ENCODE assay signal across 12 mouse cellular contexts in genomic region chr3:95999308-96000079, GRCm38 (mm10). TPM values are rescaled to one million over a fixed set of nuclear protein-coding genes. Genes with fewer than 3 reads are reported as not detected.
DNase-seq lines count a peak whose midpoint lies in the region; ATAC-seq and TF ChIP-seq lines count a peak whose summit lies in the region.
"Had no signal": no experiment of that assay in that cellular context is flagged by ENCODE, and none has a peak within 500 bp of the region (broad histone marks: within the 10 kb centered on the region; RNA-seq: fewer than 3 reads in every experiment).

No protein-coding gene starts in this region.

- H3ac ChIP-seq in myocyte (ENCODE audit: control insufficient read depth, insufficient read length): no peak overlapping the region

- TF ChIP-seq POLR2A in myocyte (IDR thresholded peaks at IDR 0.05; ENCODE audit: insufficient read length, low read depth): no peak

- no peaks in the 10 kb centered on the region for H3K27me3 ChIP-seq in heart, embryonic 12.5 days (replicated peaks)
- H3K27me3 ChIP-seq in neural tube, embryonic 13.5 days: no peaks in the 10 kb centered on the region
- H3K27me3 ChIP-seq in myocyte (ENCODE audit: control insufficient read depth, insufficient read depth, insufficient read length): no peaks in the 10 kb centered on the region
- H3K27me3 ChIP-seq: forebrain, embryonic 13.5 days; midbrain, embryonic 13.5 days; Patski had no signal

- H3K27ac ChIP-seq in heart, embryonic 12.5 days (ENCODE audit: poor library complexity, severe bottlenecking): peak overlapping the region; percentile 60
- no peak overlapping the region for H3K27ac ChIP-seq in neural tube, embryonic 13.5 days (replicated peaks)
- H3K27ac ChIP-seq: forebrain, embryonic 13.5 days; midbrain, embryonic 13.5 days had no signal

- peak overlapping the region; percentile 9; the same call in 1 of the 2 replicates for H3K9ac ChIP-seq in heart, embryonic 12.5 days
- 0 out of 2 replicates have a peak overlapping the region, but pooled peaks have one; percentile 5 for H3K9ac ChIP-seq in neural tube, embryonic 13.5 days

- H3K4me3 ChIP-seq in heart, embryonic 12.5 days: no peak overlapping the region
- no peak overlapping the region for H3K4me3 ChIP-seq in neural tube, embryonic 13.5 days
- H3K4me3 ChIP-seq in myocyte: no peak overlapping the region
- H3K4me3 ChIP-seq: forebrain, embryonic 13.5 days; midbrain, embryonic 13.5 days had no signal

- H3K9me3 ChIP-seq in heart, embryonic 12.5 days (replicated peaks): no peaks in the 10 kb centered on the region
- H3K9me3 ChIP-seq in neural tube, embryonic 13.5 days: no peaks in the 10 kb centered on the region
- H3K9me3 ChIP-seq: forebrain, embryonic 13.5 days; midbrain, embryonic 13.5 days had no signal

- WGBS in heart, embryonic 12.5 days: 77% methylated on average over 12 of the region's 12 CpGs
- 88% methylated on average over 12 of the region's 12 CpGs for WGBS in neural tube, embryonic 13.5 days

- no peak overlapping the region for H3K4me2 ChIP-seq in heart, embryonic 12.5 days
- H3K4me2 ChIP-seq in neural tube, embryonic 13.5 days: no peak overlapping the region
- H3K4me2 ChIP-seq in myocyte (ENCODE audit: low read depth): peak overlapping the region; percentile 72
- H3K4me2 ChIP-seq: forebrain, embryonic 13.5 days; midbrain, embryonic 13.5 days had no signal

- peaks cover 39% of the 10 kb centered on the region for H3K4me1 ChIP-seq in heart, embryonic 12.5 days (replicated peaks)
- H3K4me1 ChIP-seq in neural tube, embryonic 13.5 days (replicated peaks): peaks cover 31% of the 10 kb centered on the region

- no peak for DNase-seq in heart, adult 9 months (ENCODE audit: low spot score in 2 of 2)
- no peak for DNase-seq in neural tube, embryonic 10.5 days (ENCODE audit: extremely low spot score, low spot score)
- DNase-seq in right cerebral cortex, postnatal 25 days: no peak
- DNase-seq: gastrocnemius, postnatal 10 days had no signal

- no peak for ATAC-seq in heart, embryonic 12.5 days (ENCODE audit: insufficient number of reproducible peaks, low FRiP score)
- ATAC-seq in neural tube, embryonic 13.5 days (ENCODE audit: low read depth): no peak
- peak; percentile 88 for ATAC-seq in erythroid progenitor cell, adult 5-6 weeks (replicated peaks; ENCODE audit: low FRiP score, poor library complexity, severe bottlenecking)
- no peak for ATAC-seq in inflammation-experienced regulatory T-cells, adult 6 months
- ATAC-seq: forebrain, embryonic 13.5 days; midbrain, embryonic 13.5 days; Patski had no signal

- H3K36me3 ChIP-seq in heart, embryonic 12.5 days: no peaks in the 10 kb centered on the region
- peaks cover 9% of the 10 kb centered on the region; the same call in 1 of the 2 replicates for H3K36me3 ChIP-seq in neural tube, embryonic 13.5 days
- H3K36me3 ChIP-seq in myocyte (ENCODE audit: control insufficient read depth, insufficient read depth): no peaks in the 10 kb centered on the region

- H3K79me2 ChIP-seq in myocyte (ENCODE audit: control insufficient read depth, insufficient read depth): peaks cover 5% of the 10 kb centered on the region

TF ChIP-seq in myocyte, 11 proteins besides CTCF, POLR2A, EP300 and RAD21:
- TF ChIP-seq E2F4 (IDR thresholded peaks at IDR 0.05; ENCODE audit: insufficient read depth) (no peak), MYOG (IDR thresholded peaks at IDR 0.05; ENCODE audit: control insufficient read depth in 1 of 3, insufficient read depth in 1 of 3, insufficient read length in 2 of 3, low read depth in 2 of 3) (no peak), POLR2AphosphoS2 (IDR thresholded peaks at IDR 0.05; ENCODE audit: insufficient read length, low read depth) (no peak), MYOD1 (IDR thresholded peaks at IDR 0.05; ENCODE audit: control insufficient read depth in 1 of 3, insufficient read length in 2 of 3, low read depth in 2 of 3) (no peak), REST (IDR thresholded peaks at IDR 0.05; ENCODE audit: insufficient read depth, insufficient read length) (no peak), TCF3 (IDR thresholded peaks at IDR 0.05; ENCODE audit: insufficient read length, low read depth) (no peak), SRF (IDR thresholded peaks at IDR 0.05; ENCODE audit: control insufficient read depth, insufficient read length, low read depth) (no peak), TCF12 (IDR thresholded peaks at IDR 0.05; ENCODE audit: insufficient read depth, poor library complexity, severe bottlenecking) (no peak), MAX (IDR thresholded peaks at IDR 0.05; ENCODE audit: low read depth) (no peak), USF1 (IDR thresholded peaks at IDR 0.05; ENCODE audit: low read depth) (no peak), CEBPB (IDR thresholded peaks at IDR 0.05; ENCODE audit: insufficient read depth, poor library complexity, severe bottlenecking) (no peak)

RNA-seq across cellular contexts. Expression of gene Plekho1, which starts 3.7 kb away (rescaled TPM):
- polyA plus RNA-seq in heart, embryonic 12.5 days (2016; fragmentation: Nextera tagmentation; extraction: Ambion mirVana): 76.1 and 80.8 TPM in 2 replicates
- polyA plus RNA-seq in neural tube, embryonic 13.5 days (2015; fragmentation: Nextera tagmentation; extraction: Ambion mirVana): 65.9 and 74.1 TPM in 2 replicates
- 12.6 and 13.4 TPM in 2 replicates for total RNA-seq in erythroid progenitor cell, adult 5-6 weeks (2015; ENCODE audit: low replicate concordance)
- 8.6 and 18.6 TPM in 2 replicates for total RNA-seq in erythroid progenitor cell, adult 5-6 weeks (2017; ENCODE audit: low replicate concordance)
- polyA plus RNA-seq in myocyte (2012; fragmentation: generic; extraction: Trizol): 107 TPM
- polyA plus RNA-seq in inflammation-experienced regulatory T-cells, adult 6 months (2017; shearing (Covaris generic)): 10 to 100 TPM; 10.3 to 27.1 (median 15.9) TPM

RNA-seq across cellular contexts. Expression of gene Vps45, which starts 58.8 kb away (rescaled TPM):
- 30.0 and 32.8 TPM in 2 replicates for polyA plus RNA-seq in heart, embryonic 12.5 days (2016; fragmentation: Nextera tagmentation; extraction: Ambion mirVana)
- polyA plus RNA-seq in neural tube, embryonic 13.5 days (2015; fragmentation: Nextera tagmentation; extraction: Ambion mirVana): 66.9 and 77.1 TPM in 2 replicates
- total RNA-seq in erythroid progenitor cell, adult 5-6 weeks (2015; ENCODE audit: low replicate concordance): 9.0 and 32.3 TPM in 2 replicates
- 8.2 and 34.4 TPM in 2 replicates for total RNA-seq in erythroid progenitor cell, adult 5-6 weeks (2017; ENCODE audit: low replicate concordance)
- 22.0 TPM for polyA plus RNA-seq in myocyte (2012; fragmentation: generic; extraction: Trizol)
- 10 to 100 TPM; 21.2 to 23.9 (median 23.9) TPM for polyA plus RNA-seq in inflammation-experienced regulatory T-cells, adult 6 months (2017; shearing (Covaris generic))
